Mouse (Mus musculus) liver, postnatal 0 days (tissue): ENCODE results near the gene 4931409K22Rik. TPM values are rescaled to one million over a fixed set of nuclear protein-coding genes. Genes with fewer than 3 reads are reported as not detected.

Experiments
- ATAC-seq: fragments of 200-750 bp; cut with Nextera tagmentation; 2 replicates; pipeline ENCODE4 v1.8.0; 2017; ENCODE audit warnings: mild to moderate bottlenecking, moderate library complexity
- DNase-seq: peaks from one replicate; pipeline ENCODE4 v3.0.0-alpha.2; 2016
- H3K27ac ChIP-seq: fragments of 300-500 bp; sonication (generic); 2 replicates; pipeline ENCODE4 v1.5.1; 2014; ENCODE audit warnings: antibody characterized with exemption, moderate library complexity, mild to moderate bottlenecking, low read depth
- H3K27me3 ChIP-seq: fragments of 300-500 bp; sonication (generic); 2 replicates; pipeline ENCODE4 v1.6.1; 2014; ENCODE audit warnings: low read length, control low read depth, mixed read lengths; ENCODE audit not compliant: insufficient read depth
- H3K36me3 ChIP-seq: fragments of 300-500 bp; sonication (generic); replicated peaks from 2 replicates; pipeline ENCODE4 v1.6.1; 2014; ENCODE audit warnings: mild to moderate bottlenecking, control low read depth, low read length, moderate library complexity, mixed read lengths; ENCODE audit not compliant: insufficient read depth
- H3K4me1 ChIP-seq: fragments of 300-500 bp; sonication (generic); 2 replicates; pipeline ENCODE4 v1.6.1; 2014; ENCODE audit warnings: antibody characterized with exemption, mild to moderate bottlenecking, control low read depth; ENCODE audit not compliant: insufficient read depth
- H3K4me2 ChIP-seq: fragments of 300-500 bp; sonication (generic); 2 replicates; pipeline ENCODE4 v1.6.1; 2014; ENCODE audit warnings: low read depth, mild to moderate bottlenecking, low read length, moderate library complexity, mixed read lengths
- H3K4me3 ChIP-seq: fragments of 300-500 bp; sonication (generic); 2 replicates; pipeline ENCODE4 v1.5.1; 2014; ENCODE audit warnings: low read depth, low read length
- H3K9ac ChIP-seq: fragments of 300-500 bp; sonication (generic); replicated peaks from 2 replicates; pipeline ENCODE4 v1.6.1; 2014; ENCODE audit warnings: mild to moderate bottlenecking, moderate library complexity
- H3K9me3 ChIP-seq: fragments of 300-500 bp; sonication (generic); 2 replicates; pipeline ENCODE4 v1.6.1; 2016; ENCODE audit warnings: mild to moderate bottlenecking, control low read depth, low read length, mixed read lengths
- CTCF ChIP-seq: sonication (generic); IDR thresholded peaks from 2 replicates; pipeline ENCODE4 v1.5.1; 2016; ENCODE audit warnings: antibody characterized with exemption, low read depth
- EP300 ChIP-seq: IDR thresholded peaks from 2 replicates; pipeline ENCODE4 v1.6.1; 2016; ENCODE audit warnings: antibody characterized with exemption, low read depth, mild to moderate bottlenecking
- WGBS: fragments of 180-500 bp; shearing (Covaris S2); extraction: QIAGEN DNeasy Blood & Tissue Kit; methylation state at CpG from one replicate; pipeline ENCODE4 v1.1.7; 2014; ENCODE audit not compliant: insufficient replicate concordance; 5-methylcytosine and 5-hydroxymethylcytosine counted together
- polyA plus RNA-seq: library from polyadenylated mRNA; unstranded; fragments of >200 nt; fragmentation: Nextera tagmentation; extraction: Ambion mirVana; gene quantifications from 2 replicates; pipeline ENCODE4 v1.2.1, GENCODE M21; 2015

The 4931409K22Rik gene
- polyA plus RNA-seq: not detected in 2 replicates

DNA sequence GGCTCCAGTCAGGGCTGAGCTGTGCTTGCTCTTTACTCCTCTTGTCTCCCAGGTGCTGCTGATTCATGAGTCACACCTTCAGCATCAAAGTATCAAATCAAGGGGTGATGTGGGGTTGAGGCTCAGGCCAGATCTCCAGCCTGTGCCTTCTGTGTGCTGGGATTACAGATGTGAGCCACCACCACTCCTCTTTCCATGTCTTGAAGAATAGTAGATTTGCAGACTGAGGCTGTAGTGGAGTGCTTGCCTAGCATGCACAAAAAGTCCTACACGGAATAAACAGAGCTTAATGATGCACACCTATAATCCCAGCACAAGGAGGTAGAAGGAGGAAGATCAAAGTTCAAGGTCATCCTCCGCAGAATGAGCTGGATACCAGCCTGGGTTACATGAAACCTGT, at the start of gene 4931409K22Rik:
Gene 4931409K22Rik, minus strand, starts transcription at position 101 of the 400 bp plus-strand sequence.
- DNase-seq (no peak), ATAC-seq (no peak)
- Histone ChIP-seq H3K27me3 (0 out of 2 replicates have a peak, but pooled peaks cover 4% of the 10 kb centered on the region), H3K9ac (no peak within 1 kb of the TSS), H3K27ac (no peak within 1 kb of the TSS), H3K4me1 (no peaks in the 10 kb centered on the region), H3K4me3 (no peak within 1 kb of the TSS), H3K4me2 (no peak within 1 kb of the TSS), H3K9me3 (no peaks in the 10 kb centered on the region), H3K36me3 (no peaks in the 10 kb centered on the region)
- no peak for TF ChIP-seq EP300
- no peak for TF ChIP-seq CTCF
- 60% methylated on average over 2 of the region's 2 CpGs for WGBS

DNA sequence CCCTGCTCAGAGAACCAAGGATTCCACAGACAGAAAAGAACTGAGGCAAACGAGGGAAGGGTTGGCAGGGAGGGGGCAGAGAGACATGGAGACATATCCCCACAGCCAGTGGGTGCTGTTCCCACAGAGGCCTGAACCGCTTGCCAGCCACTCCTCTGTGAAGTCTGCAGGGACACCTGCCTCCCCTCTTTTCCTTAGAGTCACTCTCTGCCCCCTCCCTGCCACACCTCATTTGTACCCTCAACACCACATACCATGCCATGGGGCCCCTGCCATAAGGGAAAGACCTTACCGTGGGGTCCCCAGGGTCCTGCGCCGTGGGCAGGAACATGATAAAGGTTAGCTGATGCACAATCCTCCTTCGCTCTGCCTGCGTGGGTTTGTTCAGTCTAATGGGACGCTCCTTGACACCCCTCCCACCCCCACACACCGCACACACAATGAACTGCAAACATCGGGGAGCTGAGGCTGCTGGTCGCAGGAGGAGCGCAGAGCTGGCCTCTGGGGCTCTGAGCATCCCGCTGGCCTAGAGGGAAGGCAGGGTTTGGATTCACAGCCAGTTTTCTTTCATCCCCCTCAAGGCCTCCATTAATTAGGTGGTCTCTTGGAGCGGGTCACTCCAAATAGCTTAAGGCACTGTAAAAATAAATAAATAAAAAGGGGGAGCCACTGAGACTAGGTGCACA, 49.5 kb upstream of the 4931409K22Rik start:
- WGBS: 53% methylated on average over 14 of the region's 14 CpGs
- Histone ChIP-seq H3K4me2 (no peak overlapping the region), H3K27me3 (peaks cover 65% of the 10 kb centered on the region)

DNA sequence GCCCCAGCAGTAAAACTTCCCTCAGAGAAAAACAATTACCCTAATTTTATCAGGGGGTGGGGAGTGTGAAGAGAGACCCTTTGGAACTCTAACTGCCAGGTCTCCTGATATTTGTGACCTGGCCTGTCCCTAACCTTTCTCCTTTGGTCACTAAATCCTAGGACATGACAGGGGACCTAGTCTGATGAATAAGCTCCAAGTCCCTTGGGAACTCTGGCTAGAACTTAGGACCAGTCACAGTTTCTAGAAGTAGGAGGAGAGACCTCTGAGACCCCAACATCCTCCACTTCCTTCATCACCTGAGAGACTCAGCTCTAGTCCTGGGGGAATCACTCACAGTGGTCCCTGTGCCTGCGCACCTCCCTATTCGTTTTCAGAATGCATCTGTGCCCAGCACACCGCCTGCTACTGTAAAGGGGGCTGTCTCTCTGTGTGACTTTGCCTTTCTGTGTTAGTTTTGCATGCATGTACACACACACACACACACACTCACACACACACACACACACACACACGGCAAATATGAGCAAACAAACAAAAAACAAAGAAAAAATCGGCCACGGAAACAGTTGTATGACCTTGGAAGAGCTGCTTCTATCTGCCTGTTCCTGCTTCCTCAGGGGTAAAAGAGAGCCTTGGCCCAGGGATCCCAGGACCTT, 48.8 kb upstream of the 4931409K22Rik start:
- peaks cover 72% of the 10 kb centered on the region for H3K27me3 ChIP-seq
- TF ChIP-seq EP300 (no peak), CTCF (no peak)
- no peak for ATAC-seq
- H3K27ac ChIP-seq: no peak overlapping the region
- DNase-seq: no peak
- peak overlapping the region; percentile 74 for H3K4me2 ChIP-seq
- no peaks in the 10 kb centered on the region for H3K9me3 ChIP-seq
- 25% methylated on average over 6 of the region's 6 CpGs for WGBS
- H3K9ac ChIP-seq: no peak overlapping the region
- H3K4me3 ChIP-seq: no peak overlapping the region
- peaks cover 22% of the 10 kb centered on the region for H3K4me1 ChIP-seq
- no peaks in the 10 kb centered on the region for H3K36me3 ChIP-seq

More for the DNA sequence above, 49.5 kb upstream of the 4931409K22Rik start:
- Histone ChIP-seq H3K9me3 (no peaks in the 10 kb centered on the region), H3K9ac (no peak overlapping the region), H3K4me3 (no peak overlapping the region), H3K27ac (no peak overlapping the region), H3K4me1 (peaks cover 22% of the 10 kb centered on the region), H3K36me3 (no peaks in the 10 kb centered on the region)
- DNase-seq (no peak), ATAC-seq (no peak)
- TF ChIP-seq EP300 (no peak), CTCF (no peak)

DNA sequence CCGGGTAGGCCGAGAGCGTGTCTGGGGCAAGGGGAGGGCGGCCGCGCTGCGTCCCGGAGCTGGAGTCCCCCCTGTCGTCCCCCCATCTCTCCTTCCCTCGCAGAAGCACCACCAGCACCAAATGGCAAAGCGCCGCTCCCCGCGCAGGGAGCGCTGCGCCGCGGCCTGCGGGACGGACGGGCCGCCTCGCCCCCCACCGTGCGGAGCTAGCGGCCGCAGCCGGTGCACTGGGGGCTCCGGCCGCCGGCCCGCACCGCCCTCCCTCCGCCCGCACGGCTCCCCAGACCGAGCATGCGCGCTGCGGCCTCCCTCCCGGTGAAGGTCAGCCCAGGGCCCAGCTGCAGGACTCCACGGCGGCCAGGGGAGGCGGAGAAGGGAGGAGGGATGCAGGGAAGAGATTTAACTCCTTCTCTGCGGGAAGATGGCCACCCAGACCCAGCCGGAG, 48.1 kb upstream of the 4931409K22Rik start:
- ATAC-seq: peak; percentile 82
- peak overlapping the region; percentile 34; the same call in 1 of the 2 replicates for H3K9ac ChIP-seq
- no peak overlapping the region for H3K27ac ChIP-seq
- peak overlapping the region; percentile 74 for H3K4me2 ChIP-seq
- peaks cover 78% of the 10 kb centered on the region for H3K27me3 ChIP-seq
- H3K4me1 ChIP-seq: peaks cover 22% of the 10 kb centered on the region
- no peaks in the 10 kb centered on the region for H3K36me3 ChIP-seq
- DNase-seq: peak; percentile 77
- H3K9me3 ChIP-seq: no peaks in the 10 kb centered on the region
- H3K4me3 ChIP-seq: peak overlapping the region; percentile 56
- TF ChIP-seq EP300 (no peak), CTCF (peak; percentile 35)
- under 1% methylated on average over 23 of the region's 46 CpGs for WGBS

DNA sequence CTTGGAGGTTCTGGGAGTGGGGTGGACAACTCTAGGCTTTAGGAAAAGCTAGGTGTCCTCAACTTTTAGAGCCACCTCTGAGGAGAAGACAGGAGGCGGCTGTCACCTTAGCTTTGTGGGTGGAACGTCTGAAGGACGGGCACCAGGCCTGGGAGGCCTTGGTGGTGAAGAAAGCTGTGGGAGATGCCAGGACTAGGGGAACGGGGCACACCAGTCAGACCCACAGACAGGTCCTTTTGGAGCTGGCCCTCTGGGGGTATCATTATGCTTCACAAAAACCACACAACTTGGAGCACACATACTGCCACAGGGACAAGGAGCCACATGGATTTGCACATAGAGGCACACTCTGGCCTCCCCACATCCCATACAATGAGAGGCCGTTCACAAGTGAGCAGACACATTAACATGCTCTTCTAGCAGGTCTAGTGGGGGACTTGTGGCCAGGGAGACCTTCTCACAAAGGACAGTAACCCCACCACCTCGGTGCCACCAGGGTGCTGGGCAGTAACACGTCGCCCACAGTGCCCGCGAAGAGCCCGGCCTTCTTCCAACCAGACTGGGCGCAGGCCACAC, 47.6 kb upstream of the 4931409K22Rik start:
- no peak for ATAC-seq
- TF ChIP-seq EP300 (no peak), CTCF (no peak)
- 33% methylated on average over 11 of the region's 12 CpGs for WGBS
- H3K4me2 ChIP-seq: peak overlapping the region; percentile 74
- no peaks in the 10 kb centered on the region for H3K36me3 ChIP-seq
- H3K9me3 ChIP-seq: no peaks in the 10 kb centered on the region
- no peak for DNase-seq
- peak overlapping the region; percentile 56 for H3K4me3 ChIP-seq
- peak overlapping the region; percentile 34; the same call in 1 of the 2 replicates for H3K9ac ChIP-seq
- H3K27ac ChIP-seq: no peak overlapping the region
- H3K27me3 ChIP-seq: peaks cover 83% of the 10 kb centered on the region
- peaks cover 22% of the 10 kb centered on the region for H3K4me1 ChIP-seq

DNA sequence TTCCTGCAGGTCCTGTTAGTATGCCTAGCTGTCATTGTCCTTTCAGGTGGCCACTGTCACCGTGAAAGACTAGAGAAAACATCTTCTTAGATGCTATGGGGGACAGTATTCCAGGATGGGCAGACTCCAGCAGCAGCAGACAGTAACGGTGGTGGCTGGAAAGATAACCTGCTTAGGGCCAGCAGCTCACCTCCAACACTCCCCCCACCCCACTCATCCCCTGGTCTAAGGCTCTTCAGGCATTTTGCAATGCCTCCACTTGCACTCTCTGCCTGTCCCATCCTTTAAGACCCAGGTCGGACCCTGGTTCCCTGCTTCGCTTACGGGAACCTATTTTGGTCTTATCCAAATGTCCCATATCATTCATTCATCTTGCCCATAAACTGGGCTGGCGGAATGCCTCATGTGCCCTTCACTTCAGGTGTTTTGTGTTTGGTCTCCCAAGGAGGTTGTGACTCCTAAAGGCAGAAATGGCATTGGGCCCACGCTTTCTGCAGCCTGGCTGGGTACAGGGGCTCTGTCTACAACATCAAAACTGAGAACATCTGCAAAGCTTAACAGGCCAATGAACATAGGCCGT, 46.9 kb upstream of the 4931409K22Rik start:
- WGBS: 64% methylated on average over 8 of the region's 8 CpGs
- no peak for ATAC-seq
- Histone ChIP-seq H3K36me3 (no peaks in the 10 kb centered on the region), H3K4me2 (no peak overlapping the region), H3K27ac (no peak overlapping the region), H3K9ac (no peak overlapping the region), H3K9me3 (no peaks in the 10 kb centered on the region), H3K4me1 (peaks cover 24% of the 10 kb centered on the region), H3K4me3 (no peak overlapping the region), H3K27me3 (peaks cover 86% of the 10 kb centered on the region)
- DNase-seq: no peak
- TF ChIP-seq CTCF (no peak), EP300 (no peak)
